Mouse (Mus musculus) kidney, postnatal 4 days (tissue): ENCODE measurements at regions not wholly inside any gene's neighbourhood (a gene's known extent, or its start where the extent isn't known, plus 50 kb on each side); places are given as distances from the start of the nearest gene placed in this dataset.

ENCODE experiments used
- DNase-seq, 2 experiments: peaks; one replicate each; pipeline ENCODE4 v3.0.0; 2021; ENCODE audit warnings: mixed read lengths in 2 of 2

GRCm38 (mm10) chr11:90136307-90136706 is 51.2 kb upstream of the Gm45716 start:
- no peak for DNase-seq
